Mouse (Mus musculus) midbrain, embryonic 15.5 days (tissue): ENCODE measurements around the gene Itgb5. TPM values are rescaled to one million over a fixed set of nuclear protein-coding genes. Genes with fewer than 3 reads are reported as not detected.

Experiments
- ATAC-seq: fragments of 200-750 bp; cut with Nextera tagmentation; replicated peaks from 2 replicates; pipeline ENCODE4 v1.8.0; 2017; ENCODE audit warnings: moderate TSS enrichment
- H3K27ac ChIP-seq: fragments of 300-500 bp; sonication (generic); 2 replicates; pipeline ENCODE4 v1.5.1; 2015; ENCODE audit warnings: mild to moderate bottlenecking, inconsistent platforms
- H3K27me3 ChIP-seq: fragments of 300-500 bp; sonication (generic); replicated peaks from 2 replicates; pipeline ENCODE4 v1.6.1; 2015; ENCODE audit warnings: inconsistent platforms
- H3K36me3 ChIP-seq: fragments of 300-500 bp; sonication (generic); replicated peaks from 2 replicates; pipeline ENCODE4 v1.6.1; 2015; ENCODE audit warnings: inconsistent platforms
- H3K4me1 ChIP-seq: fragments of 300-500 bp; sonication (generic); 2 replicates; pipeline ENCODE4 v1.6.1; 2015; ENCODE audit warnings: inconsistent platforms
- H3K4me2 ChIP-seq: fragments of 300-500 bp; sonication (generic); 2 replicates; pipeline ENCODE4 v1.6.1; 2015; ENCODE audit warnings: inconsistent platforms, mild to moderate bottlenecking, moderate library complexity
- H3K4me3 ChIP-seq: fragments of 300-500 bp; sonication (generic); 2 replicates; pipeline ENCODE4 v1.5.1; 2015; ENCODE audit warnings: mild to moderate bottlenecking, inconsistent platforms
- H3K9ac ChIP-seq: fragments of 300-500 bp; sonication (generic); 2 replicates; pipeline ENCODE4 v1.6.1; 2015; ENCODE audit warnings: mild to moderate bottlenecking, inconsistent platforms
- H3K9me3 ChIP-seq: fragments of 300-500 bp; sonication (generic); 2 replicates; pipeline ENCODE4 v1.6.1; 2016; ENCODE audit warnings: inconsistent platforms
- WGBS: fragments of 180-500 bp; shearing (Covaris S2); methylation state at CpG from one replicate; pipeline ENCODE4 v1.1.7; 2015; ENCODE audit warnings: mixed read lengths; 5-methylcytosine and 5-hydroxymethylcytosine counted together
- polyA plus RNA-seq: library from polyadenylated mRNA; unstranded; fragments of >200 nt; fragmentation: Nextera tagmentation; extraction: Ambion mirVana; gene quantifications from 2 replicates; pipeline ENCODE4 v1.2.1, GENCODE M21; 2015

Gene Itgb5
- polyA plus RNA-seq, 1 experiment from 2014 or later: 24.1 TPM

DNA sequence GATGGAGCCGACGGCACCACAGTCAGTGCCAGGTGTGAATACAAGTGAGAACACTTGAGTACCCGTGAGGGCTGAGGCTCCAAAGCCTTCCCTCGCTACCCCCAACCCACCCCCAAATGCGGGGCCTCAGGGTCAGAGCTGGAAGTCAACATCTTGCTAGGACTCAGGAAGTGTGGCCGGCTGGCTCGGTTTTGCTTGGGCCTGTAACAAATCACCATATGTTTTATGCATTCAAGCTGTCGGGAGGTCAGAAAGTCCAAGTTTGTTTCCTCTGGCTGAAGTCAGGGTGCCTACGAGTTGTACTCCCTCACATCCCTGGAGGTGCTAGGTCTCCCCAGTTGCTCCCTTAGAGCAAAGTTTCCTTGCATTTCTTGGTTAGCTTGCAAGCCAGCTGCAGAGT lies 110.2 kb downstream of the Itgb5 start:
- Histone ChIP-seq H3K4me3 (no peak overlapping the region), H3K4me1 (peaks cover 12% of the 10 kb centered on the region), H3K36me3 (no peaks in the 10 kb centered on the region), H3K9me3 (no peaks in the 10 kb centered on the region), H3K9ac (no peak overlapping the region), H3K27me3 (0 out of 2 replicates have a peak, but pooled peaks cover 3% of the 10 kb centered on the region), H3K4me2 (no peak overlapping the region), H3K27ac (no peak overlapping the region)
- no peak for ATAC-seq
- WGBS: 79% methylated on average over 9 of the region's 9 CpGs

DNA sequence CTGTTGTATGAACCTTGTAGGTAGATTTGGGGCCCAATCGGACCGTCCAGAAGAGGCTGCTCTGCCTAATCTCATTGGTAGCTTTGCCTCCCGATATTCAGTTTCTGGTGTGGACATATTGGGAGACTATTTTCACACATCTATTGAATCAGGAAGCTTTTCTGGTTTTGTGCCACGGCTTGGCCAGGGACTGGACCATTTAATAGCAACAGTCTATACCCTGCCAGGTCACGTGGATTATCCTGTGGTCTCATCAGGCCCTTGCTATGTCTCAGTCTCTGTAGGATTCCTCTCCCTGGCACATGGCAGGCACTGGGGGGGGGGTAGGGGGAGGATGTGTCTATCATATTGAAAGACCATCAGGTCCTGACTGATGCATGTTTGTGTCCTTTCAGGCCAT lies 110.6 kb downstream of the Itgb5 start:
- H3K27ac ChIP-seq: no peak overlapping the region
- no peak overlapping the region for H3K4me3 ChIP-seq
- no peaks in the 10 kb centered on the region for H3K9me3 ChIP-seq
- no peak overlapping the region for H3K9ac ChIP-seq
- WGBS: 85% methylated on average over 5 of the region's 5 CpGs
- peaks cover 11% of the 10 kb centered on the region for H3K4me1 ChIP-seq
- no peak for ATAC-seq
- H3K4me2 ChIP-seq: no peak overlapping the region
- H3K27me3 ChIP-seq: 0 out of 2 replicates have a peak, but pooled peaks cover 3% of the 10 kb centered on the region
- no peaks in the 10 kb centered on the region for H3K36me3 ChIP-seq

DNA sequence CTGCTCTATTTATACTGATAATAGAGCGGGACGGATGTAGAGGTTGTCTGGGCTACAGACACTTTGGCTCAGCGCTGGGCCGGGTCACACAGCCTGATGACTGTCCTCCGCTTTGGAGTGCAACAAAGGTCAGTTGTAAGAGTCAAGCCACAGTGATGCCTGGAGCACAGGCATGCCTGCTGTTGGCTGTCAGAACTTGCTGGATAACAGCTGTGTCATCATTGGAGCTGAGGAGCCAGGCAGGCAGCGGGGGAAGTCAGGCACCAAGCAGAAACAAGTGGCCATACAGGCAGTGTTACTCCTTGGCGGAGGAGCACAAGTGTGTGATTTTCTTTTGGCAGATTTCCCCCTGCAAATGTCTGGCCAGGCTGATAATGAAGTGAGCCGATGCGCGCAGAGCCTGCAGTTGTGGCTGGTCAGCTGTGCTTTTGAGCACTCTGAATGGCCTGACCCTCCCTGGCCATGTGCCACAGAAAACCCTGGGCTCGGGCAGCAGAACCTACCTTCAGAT lies 111.9 kb downstream of the Itgb5 start:
- Histone ChIP-seq H3K36me3 (no peaks in the 10 kb centered on the region), H3K9me3 (no peaks in the 10 kb centered on the region), H3K27ac (peak overlapping the region; percentile 34; the same call in 1 of the 2 replicates), H3K27me3 (no peaks in the 10 kb centered on the region), H3K4me1 (peaks cover 11% of the 10 kb centered on the region), H3K9ac (no peak overlapping the region), H3K4me3 (no peak overlapping the region), H3K4me2 (no peak overlapping the region)
- WGBS: 53% methylated on average over 11 of the region's 11 CpGs
- peak; percentile 44 for ATAC-seq

DNA sequence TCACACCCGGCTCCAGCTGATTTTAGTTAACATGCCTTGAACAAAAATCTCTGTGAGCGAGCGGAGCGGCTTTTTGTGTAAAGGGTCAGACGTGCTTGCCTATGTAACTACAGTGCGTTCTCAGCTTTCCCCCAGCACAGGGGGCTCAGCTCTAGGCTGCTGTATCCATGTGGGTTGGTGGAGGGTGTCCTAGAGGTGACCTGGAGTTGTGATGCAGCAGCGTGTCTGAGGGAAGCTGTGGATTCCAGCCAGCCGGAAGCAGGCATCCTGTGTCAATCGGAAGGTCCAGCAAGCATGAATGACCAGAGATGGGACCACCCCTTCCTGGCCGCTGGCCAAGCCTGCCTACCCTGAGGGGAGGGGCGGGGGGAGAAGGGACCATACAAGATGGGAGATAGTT lies 112.9 kb downstream of the Itgb5 start:
- no peak for ATAC-seq
- Histone ChIP-seq H3K4me2 (no peak overlapping the region), H3K4me1 (peaks cover 11% of the 10 kb centered on the region), H3K36me3 (no peaks in the 10 kb centered on the region), H3K9me3 (no peaks in the 10 kb centered on the region), H3K9ac (no peak overlapping the region), H3K27ac (no peak overlapping the region), H3K4me3 (no peak overlapping the region), H3K27me3 (no peaks in the 10 kb centered on the region)
- WGBS: 65% methylated on average over 11 of the region's 11 CpGs

DNA sequence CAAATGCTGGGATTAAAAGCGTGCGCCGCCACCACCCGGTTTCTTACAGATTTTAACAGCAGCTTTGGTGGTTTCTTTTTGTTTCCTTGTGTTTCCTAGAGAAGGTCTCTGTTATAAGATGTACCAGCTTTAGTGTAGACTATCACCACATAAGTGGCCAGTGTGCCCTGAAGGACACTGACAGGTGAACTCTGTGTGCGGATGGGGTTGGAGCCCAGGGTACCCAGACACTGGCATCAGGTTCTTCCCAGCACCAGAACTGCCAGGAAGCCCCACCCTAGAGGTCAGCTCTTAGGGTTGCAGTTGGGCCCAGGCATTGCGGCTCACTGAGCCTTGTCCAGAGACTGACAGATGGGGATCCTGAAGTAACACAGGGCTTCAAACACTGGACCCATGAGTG lies 113.9 kb downstream of the Itgb5 start:
- Histone ChIP-seq H3K4me1 (peaks cover 11% of the 10 kb centered on the region), H3K36me3 (no peaks in the 10 kb centered on the region), H3K27me3 (no peaks in the 10 kb centered on the region), H3K27ac (no peak overlapping the region), H3K4me2 (no peak overlapping the region), H3K9ac (no peak overlapping the region), H3K9me3 (no peaks in the 10 kb centered on the region), H3K4me3 (no peak overlapping the region)
- 96% methylated on average over 6 of the region's 6 CpGs for WGBS
- ATAC-seq: no peak

DNA sequence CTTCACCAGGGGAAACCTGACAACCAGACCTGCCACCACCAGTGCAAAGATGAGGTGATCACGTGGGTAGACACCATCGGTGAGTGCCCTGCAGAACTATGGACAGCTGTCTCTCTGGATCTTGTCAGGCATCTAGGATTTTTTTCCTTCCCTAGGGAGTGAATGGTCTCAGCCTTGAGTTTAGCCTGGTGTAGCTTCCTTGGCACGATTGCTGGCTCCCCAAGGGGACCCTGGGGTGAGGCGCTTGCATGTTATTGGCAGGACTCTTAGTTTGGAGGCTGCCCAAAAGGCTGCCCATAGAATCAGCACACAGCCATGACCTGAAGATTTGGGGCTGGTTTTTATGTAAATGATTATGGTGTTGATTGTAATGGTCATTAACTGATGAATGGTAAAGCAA lies 114.7 kb downstream of the Itgb5 start:
- Histone ChIP-seq H3K4me1 (peaks cover 11% of the 10 kb centered on the region), H3K27ac (no peak overlapping the region), H3K4me2 (no peak overlapping the region), H3K9ac (no peak overlapping the region), H3K36me3 (no peaks in the 10 kb centered on the region), H3K9me3 (no peaks in the 10 kb centered on the region), H3K27me3 (no peaks in the 10 kb centered on the region), H3K4me3 (no peak overlapping the region)
- ATAC-seq: no peak
- 83% methylated on average over 4 of the region's 4 CpGs for WGBS

DNA sequence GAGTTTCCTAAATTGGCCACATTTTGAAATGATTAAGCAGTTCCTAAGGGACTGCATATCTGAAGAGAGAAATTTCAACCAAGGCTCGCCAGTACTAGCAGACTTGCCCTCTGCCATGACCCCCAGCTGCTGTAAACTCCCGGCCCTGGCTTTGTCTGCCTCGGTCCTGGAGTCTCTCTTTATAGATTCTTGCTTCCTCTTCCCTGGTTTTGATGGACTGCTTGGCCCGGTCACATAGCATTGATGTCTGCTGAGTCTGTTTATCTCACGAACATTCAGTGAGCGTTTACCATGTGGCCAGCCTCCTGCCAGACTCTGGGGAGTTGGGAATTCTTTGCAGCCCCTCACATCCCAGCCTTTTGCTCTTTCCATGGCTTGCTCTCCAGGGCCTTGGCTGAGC lies 115.3 kb downstream of the Itgb5 start:
- H3K4me3 ChIP-seq: no peak overlapping the region
- no peaks in the 10 kb centered on the region for H3K27me3 ChIP-seq
- H3K36me3 ChIP-seq: no peaks in the 10 kb centered on the region
- WGBS: 55% methylated on average over 6 of the region's 6 CpGs
- H3K27ac ChIP-seq: no peak overlapping the region
- no peak for ATAC-seq
- no peak overlapping the region for H3K4me2 ChIP-seq
- peaks cover 11% of the 10 kb centered on the region for H3K4me1 ChIP-seq
- no peaks in the 10 kb centered on the region for H3K9me3 ChIP-seq
- H3K9ac ChIP-seq: no peak overlapping the region

DNA sequence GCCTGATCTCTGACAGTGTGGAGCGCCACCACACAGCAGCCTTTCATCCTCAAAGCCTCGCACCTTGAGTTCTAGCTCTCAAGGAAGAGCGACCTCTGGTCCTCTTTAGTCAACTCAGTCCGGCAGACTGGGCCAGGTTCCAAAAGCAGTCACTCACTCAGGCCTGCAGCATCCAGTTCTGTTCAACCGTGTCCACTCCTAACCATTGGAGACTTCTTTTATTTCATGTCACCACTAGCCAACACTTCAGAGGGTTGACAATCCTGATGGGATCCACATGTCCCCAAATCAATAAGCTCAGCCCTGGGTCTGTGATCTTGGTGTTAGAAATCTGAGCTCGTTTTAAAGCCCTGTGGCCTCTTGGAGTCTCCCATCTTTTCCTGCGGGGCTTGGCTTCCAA lies 116.6 kb downstream of the Itgb5 start:
- H3K4me3 ChIP-seq: no peak overlapping the region
- H3K4me2 ChIP-seq: no peak overlapping the region
- H3K9ac ChIP-seq: no peak overlapping the region
- H3K4me1 ChIP-seq: peaks cover 9% of the 10 kb centered on the region
- H3K36me3 ChIP-seq: no peaks in the 10 kb centered on the region
- H3K27me3 ChIP-seq: no peaks in the 10 kb centered on the region
- ATAC-seq: no peak
- no peaks in the 10 kb centered on the region for H3K9me3 ChIP-seq
- no peak overlapping the region for H3K27ac ChIP-seq
- 79% methylated on average over 7 of the region's 7 CpGs for WGBS

DNA sequence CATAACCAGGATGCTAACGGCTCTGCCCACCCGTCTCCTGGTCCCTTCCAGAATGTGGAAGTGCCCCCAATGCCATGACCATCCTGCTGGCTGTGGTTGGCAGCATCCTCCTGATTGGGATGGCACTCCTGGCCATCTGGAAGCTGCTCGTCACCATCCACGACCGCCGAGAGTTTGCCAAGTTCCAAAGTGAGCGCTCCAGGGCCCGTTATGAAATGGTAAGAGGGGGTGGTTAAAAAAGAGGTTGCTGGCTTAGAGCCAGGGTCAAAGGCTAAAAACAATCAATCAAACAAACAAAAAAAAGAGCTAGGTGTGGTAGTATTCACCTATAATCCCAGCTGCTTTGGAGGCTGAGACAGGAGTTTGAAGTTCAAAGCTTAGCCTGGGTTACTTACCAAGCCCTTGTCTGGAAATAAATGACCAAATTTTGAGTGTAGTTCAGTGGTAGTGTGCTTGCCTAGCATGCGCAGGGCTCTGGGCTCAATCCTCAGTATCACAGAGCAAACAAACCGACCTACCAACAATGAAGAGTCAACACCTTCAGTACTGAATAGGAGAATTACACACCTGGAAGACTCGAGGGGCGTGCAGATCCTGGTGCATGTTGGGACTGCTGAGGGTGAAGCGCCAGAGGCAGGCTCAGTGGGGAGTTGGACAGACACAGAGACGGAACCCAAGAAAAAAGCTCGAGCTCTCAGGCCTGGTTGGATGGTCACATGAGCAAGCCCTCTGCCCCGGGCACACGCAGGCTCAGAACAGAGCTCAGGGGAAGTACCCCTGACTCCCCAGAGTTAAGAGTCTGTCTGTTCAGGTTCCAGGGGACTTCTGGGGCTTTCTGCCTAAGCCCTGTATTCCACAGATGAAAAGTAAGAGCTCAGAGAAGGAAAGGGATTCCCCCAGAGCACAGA lies 118.5 kb downstream of the Itgb5 start:
- Histone ChIP-seq H3K36me3 (no peaks in the 10 kb centered on the region), H3K4me1 (no peaks in the 10 kb centered on the region), H3K4me3 (no peak overlapping the region), H3K27me3 (no peaks in the 10 kb centered on the region), H3K9ac (no peak overlapping the region), H3K4me2 (no peak overlapping the region), H3K27ac (no peak overlapping the region), H3K9me3 (no peaks in the 10 kb centered on the region)
- WGBS: 86% methylated on average over 17 of the region's 17 CpGs
- ATAC-seq: no peak

DNA sequence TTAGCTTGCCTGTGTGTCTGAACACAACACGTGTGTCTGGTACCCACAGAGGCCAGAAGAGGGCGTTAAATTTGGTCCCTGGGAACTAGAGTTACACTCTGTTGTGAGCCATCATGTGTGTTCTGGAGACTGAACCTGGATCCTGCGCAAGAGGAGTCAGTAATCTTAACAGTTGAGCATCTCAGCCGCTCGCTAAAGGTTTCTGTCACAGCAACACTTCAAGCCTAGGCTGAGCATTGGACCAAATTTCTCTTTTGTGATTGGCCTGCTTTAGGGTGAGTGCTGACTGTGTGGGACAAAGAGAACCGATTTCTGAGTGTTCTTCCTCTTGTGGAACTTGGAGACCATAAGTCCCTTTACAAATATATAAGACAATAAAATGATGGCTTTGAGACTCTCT lies 120.9 kb downstream of the Itgb5 start:
- Histone ChIP-seq H3K9me3 (no peaks in the 10 kb centered on the region), H3K4me2 (no peak overlapping the region), H3K9ac (no peak overlapping the region), H3K27ac (no peak overlapping the region), H3K27me3 (no peaks in the 10 kb centered on the region), H3K4me1 (no peaks in the 10 kb centered on the region), H3K36me3 (peaks cover 5% of the 10 kb centered on the region; the same call in 1 of the 2 replicates), H3K4me3 (no peak overlapping the region)
- 83% methylated on average over 6 of the region's 6 CpGs for whole genome bisulfite sequencing
- ATAC-seq: no peak

DNA sequence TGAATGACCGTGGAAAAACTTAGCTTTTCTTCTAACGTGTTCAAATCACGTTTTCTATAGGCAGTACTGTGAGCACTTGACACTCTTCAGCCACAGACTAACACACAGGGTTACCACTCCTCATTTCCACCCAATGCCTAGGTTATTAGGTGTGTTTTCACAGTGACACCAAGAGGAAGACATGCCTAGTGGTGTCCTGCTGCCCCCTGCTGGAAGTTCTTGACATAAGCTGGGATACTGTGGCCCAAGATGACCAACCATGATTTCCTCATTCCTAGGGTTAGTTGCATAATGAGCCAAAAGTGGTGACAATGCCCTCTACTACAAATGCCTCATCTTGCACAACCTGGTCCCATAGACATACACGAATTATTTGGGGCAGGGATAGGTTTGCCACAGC lies 121.4 kb downstream of the Itgb5 start:
- H3K27me3 ChIP-seq: no peaks in the 10 kb centered on the region
- ATAC-seq: peak; percentile 66
- H3K36me3 ChIP-seq: peaks cover 5% of the 10 kb centered on the region; the same call in 1 of the 2 replicates
- WGBS: 16% methylated on average over 4 of the region's 4 CpGs
- H3K27ac ChIP-seq: no peak overlapping the region
- no peak overlapping the region for H3K9ac ChIP-seq
- H3K4me1 ChIP-seq: no peaks in the 10 kb centered on the region
- H3K4me3 ChIP-seq: no peak overlapping the region
- no peaks in the 10 kb centered on the region for H3K9me3 ChIP-seq
- no peak overlapping the region for H3K4me2 ChIP-seq

DNA sequence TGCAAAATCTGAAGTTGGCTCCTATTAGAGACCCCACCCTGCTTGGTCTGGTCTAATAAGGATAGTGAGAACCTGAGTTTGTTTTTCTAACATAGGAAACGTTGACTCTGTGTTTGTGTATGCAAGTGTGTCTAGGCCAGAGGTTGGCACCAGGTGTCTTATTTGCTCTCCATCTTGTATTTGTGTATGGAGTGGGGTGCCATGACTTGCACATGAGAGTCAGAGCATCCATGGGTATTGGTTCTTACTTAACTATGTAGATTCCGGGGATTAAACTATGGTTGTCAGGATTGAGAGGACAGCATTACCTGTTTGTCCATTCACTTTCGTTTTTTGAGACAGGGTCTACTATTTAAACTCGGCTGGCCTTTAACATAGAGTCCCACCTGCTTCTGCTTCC lies 123.5 kb downstream of the Itgb5 start:
- Histone ChIP-seq H3K36me3 (peaks cover 16% of the 10 kb centered on the region), H3K27me3 (no peaks in the 10 kb centered on the region), H3K9ac (no peak overlapping the region), H3K9me3 (no peaks in the 10 kb centered on the region), H3K27ac (no peak overlapping the region), H3K4me2 (no peak overlapping the region), H3K4me1 (no peaks in the 10 kb centered on the region), H3K4me3 (no peak overlapping the region)
- WGBS: 86% methylated on average over 4 of the region's 4 CpGs
- no peak for ATAC-seq

DNA sequence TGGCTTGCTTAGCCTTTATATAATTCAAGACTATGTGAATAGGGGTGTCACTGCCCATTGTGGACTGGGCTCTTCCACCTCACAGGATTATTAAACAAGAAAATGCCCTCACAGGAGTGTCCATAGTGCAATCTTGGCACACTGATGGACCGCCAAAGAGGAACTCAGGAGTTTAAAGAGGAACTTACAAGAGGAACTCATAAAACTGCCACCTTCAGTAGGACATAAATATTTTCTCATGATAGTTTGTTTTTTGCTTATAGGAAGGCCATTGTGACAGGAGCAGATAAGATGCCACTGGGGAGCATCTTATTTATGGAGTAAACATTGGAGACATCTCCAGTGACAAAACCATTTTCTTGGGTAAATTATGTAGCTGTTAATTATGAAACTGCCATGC lies 125.3 kb downstream of the Itgb5 start:
- H3K9ac ChIP-seq: no peak overlapping the region
- H3K4me1 ChIP-seq: no peaks in the 10 kb centered on the region
- no peaks in the 10 kb centered on the region for H3K9me3 ChIP-seq
- no peak overlapping the region for H3K4me2 ChIP-seq
- H3K36me3 ChIP-seq: peaks cover 18% of the 10 kb centered on the region
- no peak for ATAC-seq
- H3K27ac ChIP-seq: no peak overlapping the region
- 95% methylated on average over 1 of the region's 1 CpGs for WGBS
- no peak overlapping the region for H3K4me3 ChIP-seq
- H3K27me3 ChIP-seq: no peaks in the 10 kb centered on the region
